Mouse (Mus musculus): Measurements from ENCODE around the gene Leo1.

- no peak for TF ChIP-seq GATA1 (IDR thresholded peaks at IDR 0.05; ENCODE audit: low read length)
- TF ChIP-seq TAL1 (IDR thresholded peaks at IDR 0.05; ENCODE audit: low read length) = no peak
Measured at GRCm38 (mm10) chr9:75393251-75393650, 48.1 kb upstream of the Leo1 start.
